9 mouse cellular contexts compared by ENCODE assay signal in genomic region chr10:76732391-76732790, GRCm38 (mm10). TPM values are rescaled to one million over a fixed set of nuclear protein-coding genes. Genes with fewer than 3 reads are reported as not detected.
DNase-seq lines count a peak whose midpoint lies in the region; ATAC-seq and TF ChIP-seq lines count a peak whose summit lies in the region.
"Had no signal": no experiment of that assay in that cellular context is flagged by ENCODE, and none has a peak within 500 bp of the region (broad histone marks: within the 10 kb centered on the region; RNA-seq: fewer than 3 reads in every experiment).

No protein-coding gene starts in this region.

- intact Hi-C loops in heart, postnatal 14 days (cut with DNase I), result loop anchor here (2.0 kb wide), 1 partner anchor 110 kb away; the partner anchor contains the start of gene Col6a2

- H3K4me2 ChIP-seq in heart, embryonic 15.5 days, result no peak overlapping the region
- no peak overlapping the region for H3K4me2 ChIP-seq in hindbrain, postnatal 0 days (ENCODE audit: low read depth, low read length)
- H3K4me2 ChIP-seq in stomach, embryonic 16.5 days (ENCODE audit: low read depth, low read length), result peak overlapping the region; percentile 39

- H3K9ac ChIP-seq in heart, embryonic 15.5 days, result no peak overlapping the region
- no peak overlapping the region for H3K9ac ChIP-seq in hindbrain, postnatal 0 days (replicated peaks; ENCODE audit: low read length)
- H3K9ac ChIP-seq in stomach, embryonic 16.5 days (ENCODE audit: low read length), result peak overlapping the region; percentile 64

- H3K9me3 ChIP-seq in heart, embryonic 15.5 days (replicated peaks), result no peaks in the 10 kb centered on the region
- H3K9me3 ChIP-seq in hindbrain, postnatal 0 days (ENCODE audit: low read length), result no peaks in the 10 kb centered on the region
- no peaks in the 10 kb centered on the region for H3K9me3 ChIP-seq in stomach, embryonic 16.5 days (replicated peaks; ENCODE audit: control insufficient read depth, low read length)

- peak overlapping the region; percentile 83 for H3K27ac ChIP-seq in heart, embryonic 15.5 days
- H3K27ac ChIP-seq in hindbrain, postnatal 0 days, result peak overlapping the region; percentile 32; the same call in 1 of the 2 replicates
- H3K27ac ChIP-seq in stomach, embryonic 16.5 days (ENCODE audit: low read length), result peak overlapping the region; percentile 91

- H3K4me3 ChIP-seq in heart, embryonic 15.5 days, result no peak overlapping the region
- H3K4me3 ChIP-seq in hindbrain, postnatal 0 days (ENCODE audit: low read length), result no peak overlapping the region
- no peak overlapping the region for H3K4me3 ChIP-seq in stomach, embryonic 16.5 days (replicated peaks; ENCODE audit: low read length)

- H3K27me3 ChIP-seq in heart, embryonic 15.5 days, result no peaks in the 10 kb centered on the region
- no peaks in the 10 kb centered on the region for H3K27me3 ChIP-seq in hindbrain, postnatal 0 days (ENCODE audit: insufficient read depth, low read length)
- no peaks in the 10 kb centered on the region for H3K27me3 ChIP-seq in stomach, embryonic 16.5 days (ENCODE audit: control insufficient read depth, insufficient read depth, low read length)

- DNase-seq in heart, postnatal 14 days, result no peak
- DNase-seq in testis, postnatal 14 days (ENCODE audit: low spot score), result peak; percentile 2
- DNase-seq in testis, postnatal 10 days (ENCODE audit: low spot score), result no peak
- DNase-seq in hindbrain, postnatal 0 days (ENCODE audit: low spot score), result no peak
- DNase-seq in ovary, postnatal 36 days (ENCODE audit: low spot score), result no peak
- no peak for DNase-seq in layer of hippocampus, postnatal 25 days (ENCODE audit: extremely low spot score in 1 of 2, low spot score in 1 of 2)

- H3K4me1 ChIP-seq in heart, embryonic 15.5 days (replicated peaks), result peaks cover 42% of the 10 kb centered on the region
- H3K4me1 ChIP-seq in hindbrain, postnatal 0 days (ENCODE audit: insufficient read depth, low read length), result peaks cover 5% of the 10 kb centered on the region; the same call in 1 of the 2 replicates
- peaks cover 35% of the 10 kb centered on the region for H3K4me1 ChIP-seq in stomach, embryonic 16.5 days (ENCODE audit: control insufficient read depth, insufficient read depth, low read length)

- no peak for TF ChIP-seq CTCF in hindbrain, postnatal 0 days (IDR thresholded peaks at IDR 0.05; ENCODE audit: low read depth)

- no peak for ATAC-seq in heart, embryonic 15.5 days (replicated peaks; ENCODE audit: insufficient number of reproducible peaks, insufficient read depth, low FRiP score, low read depth)
- no peak for ATAC-seq in hindbrain, postnatal 0 days
- no peak for ATAC-seq in stomach, embryonic 16.5 days (ENCODE audit: insufficient read depth, low FRiP score)

- WGBS in heart, embryonic 15.5 days, result 52% methylated on average over 6 of the region's 6 CpGs
- 67% methylated on average over 6 of the region's 6 CpGs for WGBS in hindbrain, postnatal 0 days
- 60% methylated on average over 6 of the region's 6 CpGs for WGBS in stomach, embryonic 16.5 days

- H3K36me3 ChIP-seq in heart, embryonic 15.5 days, result no peaks in the 10 kb centered on the region
- H3K36me3 ChIP-seq in hindbrain, postnatal 0 days (ENCODE audit: insufficient read depth, low read length), result no peaks in the 10 kb centered on the region
- H3K36me3 ChIP-seq in stomach, embryonic 16.5 days (ENCODE audit: control insufficient read depth, insufficient read depth, low read length), result no peaks in the 10 kb centered on the region

RNA-seq across cellular contexts. Expression of gene Col6a1, which starts 6.4 kb away (rescaled TPM):
- polyA plus RNA-seq in heart, embryonic 15.5 days (2015; fragmentation: Nextera tagmentation; extraction: Ambion mirVana), result 90.9 and 128 TPM in 2 replicates
- total RNA-seq in heart, postnatal 14 days (2021), result 100 to 1,000 TPM; 142 to 151 TPM
- 33.5 and 39.0 TPM in 2 replicates for total RNA-seq in hindbrain, postnatal 0 days (2014; rRNA removed)
- polyA plus RNA-seq in hindbrain, postnatal 0 days (2015; fragmentation: Nextera tagmentation; extraction: Ambion mirVana), result 23.2 and 27.0 TPM in 2 replicates
- polyA plus RNA-seq in stomach, embryonic 16.5 days (2015; fragmentation: Nextera tagmentation; extraction: Ambion mirVana), result 433 and 468 TPM in 2 replicates
- 10 to 100 TPM; 16.6 to 19.7 TPM for total RNA-seq in layer of hippocampus, postnatal 25 days (2021)
- total RNA-seq: neutrophil, adult 5-6 weeks had no signal

Comparison
In these comparisons a context has a peak if more than half of its experiments do, and no peak if none do; other contexts are left out.
1. H3K27ac ChIP-seq: peak in every context shown above with its lines; median percentile 91 in stomach, embryonic 16.5 days; 83 in heart, embryonic 15.5 days; 32 in hindbrain, postnatal 0 days.